Mouse (Mus musculus) liver, adult 2 months (tissue): ENCODE results near the gene Gm20388.

Experiments used
- CTCF ChIP-seq: fragments of 200-500 bp; IDR thresholded peaks from 2 replicates; pipeline ENCODE4 v1.5.1; 2011; ENCODE audit warnings: low read depth, low read length, control low read depth
- POLR2A ChIP-seq: fragments of 200-500 bp; IDR thresholded peaks from 2 replicates; pipeline ENCODE4 v1.6.1; 2011; ENCODE audit warnings: low read length, control low read depth; ENCODE audit not compliant: insufficient read depth; ENCODE audit errors: extremely low read depth

DNA sequence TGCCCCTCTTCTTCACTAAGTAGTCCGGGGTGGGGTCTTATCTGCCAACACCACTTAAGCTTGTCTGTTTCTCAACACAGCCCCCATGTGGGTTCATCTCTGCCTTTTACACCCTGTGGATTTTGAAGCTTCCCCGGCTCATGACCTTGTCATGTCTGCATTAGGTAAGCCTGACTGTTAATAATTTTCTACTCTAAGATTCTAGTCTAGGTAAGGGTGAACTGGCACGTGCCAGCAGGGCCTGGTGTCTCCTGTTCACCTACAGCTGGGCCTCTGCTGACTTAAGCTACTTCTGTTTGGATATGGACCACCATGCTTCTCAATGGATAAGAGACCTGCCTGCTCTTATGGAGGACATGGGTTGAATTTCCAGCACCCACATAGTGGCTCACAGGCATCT is 9.3 kb upstream of the Gm20388 start:
- TF ChIP-seq CTCF (no peak), POLR2A (no peak)
